40 mouse cellular contexts compared by ENCODE assay signal in the genomic region with DNA sequence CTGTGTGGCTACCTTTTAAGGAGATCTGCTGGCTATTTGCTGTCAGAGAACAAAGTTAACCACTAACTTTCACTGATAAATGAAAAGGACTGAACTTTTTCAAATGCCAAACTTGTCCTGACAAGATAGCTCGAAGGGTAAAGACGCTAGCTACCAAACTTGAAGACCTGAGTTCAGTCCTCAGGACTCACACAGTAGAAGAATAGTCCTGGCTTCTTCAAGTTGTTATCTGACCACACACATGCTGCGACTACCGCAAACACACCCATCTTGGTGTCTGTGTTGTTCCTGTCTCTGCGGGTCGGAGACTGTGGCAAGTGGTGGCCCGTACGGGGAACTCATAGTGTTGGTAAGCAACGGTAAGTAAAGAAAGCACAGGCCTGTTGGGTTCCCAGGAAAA. TPM values are rescaled to one million over a fixed set of nuclear protein-coding genes. Genes with fewer than 3 reads are reported as not detected.
"Had no signal": no experiment of that assay in that cellular context is flagged by ENCODE, and none has a peak within 500 bp of the region (broad histone marks: within the 10 kb centered on the region; RNA-seq: fewer than 3 reads in every experiment).

No protein-coding gene starts in this region.

- H3K9me3 ChIP-seq: hindbrain, embryonic 15.5 days; limb, embryonic 15.5 days; liver, embryonic 13.5 days had no signal

- H3K27ac ChIP-seq: heart, adult 2 months; heart, embryonic 13.5 days; heart, embryonic 15.5 days; hindbrain, embryonic 13.5 days; hindbrain, embryonic 15.5 days; hindbrain, postnatal 0 days; limb, embryonic 13.5 days; limb, embryonic 15.5 days; liver, embryonic 13.5 days had no signal

- H3K36me3 ChIP-seq: heart, embryonic 13.5 days; heart, embryonic 15.5 days; hindbrain, embryonic 13.5 days; hindbrain, embryonic 15.5 days; limb, embryonic 13.5 days; limb, embryonic 15.5 days; liver, embryonic 13.5 days had no signal

- H3K4me2 ChIP-seq: heart, embryonic 11.5 days; heart, embryonic 13.5 days; heart, embryonic 15.5 days; hindbrain, embryonic 13.5 days; hindbrain, embryonic 15.5 days; limb, embryonic 13.5 days; limb, embryonic 15.5 days; liver, embryonic 13.5 days had no signal

- H3K4me3 ChIP-seq: heart, adult 2 months; heart, embryonic 13.5 days; heart, embryonic 15.5 days; hindbrain, embryonic 13.5 days; hindbrain, embryonic 15.5 days; limb, embryonic 13.5 days; limb, embryonic 15.5 days; liver, embryonic 13.5 days had no signal

- H3K4me1 ChIP-seq: heart, embryonic 13.5 days; heart, embryonic 15.5 days; hindbrain, embryonic 13.5 days; hindbrain, embryonic 15.5 days; limb, embryonic 13.5 days; limb, embryonic 15.5 days; liver, embryonic 13.5 days had no signal

- H3K9ac ChIP-seq: heart, embryonic 13.5 days; heart, embryonic 15.5 days; hindbrain, embryonic 13.5 days; hindbrain, embryonic 15.5 days; limb, embryonic 13.5 days; limb, embryonic 15.5 days; liver, embryonic 13.5 days had no signal

- ATAC-seq: hindbrain, postnatal 0 days; intestine, embryonic 16.5 days had no signal

- DNase-seq: gastrocnemius, postnatal 14 days; gastrocnemius, postnatal 36 days; heart, adult 11 months; heart, adult 2 months; heart, postnatal 14 days; heart, postnatal 36 days; kidney, adult 11 months; kidney, adult 8-10 months; kidney, postnatal 10 days; kidney, postnatal 36 days; layer of hippocampus, adult 9-11 months; layer of hippocampus, postnatal 36 days; left cerebral cortex, postnatal 4 days; liver, embryonic 13.5 days had no signal

- H3K27me3 ChIP-seq: heart, embryonic 13.5 days; heart, embryonic 15.5 days; hindbrain, embryonic 13.5 days; hindbrain, embryonic 15.5 days; limb, embryonic 13.5 days; limb, embryonic 15.5 days; liver, embryonic 13.5 days had no signal

RNA-seq across cellular contexts. Expression of a gene that starts 5.3 kb away (rescaled TPM):
- total RNA-seq: gastrocnemius, adult 18-20 months; gastrocnemius, adult 8-10 months; gastrocnemius, postnatal 14 days; heart, adult 2 months; heart, postnatal 14 days; heart, postnatal 36 days; hematopoietic stem cell, adult 5-6 weeks; hindbrain, postnatal 0 days; layer of hippocampus, adult 18-20 months; layer of hippocampus, adult 8-10 months; left cerebral cortex, adult 18-20 months; left cerebral cortex, postnatal 10 days; left cerebral cortex, postnatal 25 days; left cerebral cortex, postnatal 4 days had no signal
- polyA plus RNA-seq: gonadal fat pad, adult 2 months; heart, embryonic 11.5 days; heart, embryonic 13.5 days; heart, embryonic 15.5 days; heart, postnatal 0 days; hindbrain, embryonic 11.5 days; hindbrain, embryonic 13.5 days; hindbrain, embryonic 15.5 days; hindbrain, postnatal 0 days; intestine, embryonic 14.5 days; intestine, embryonic 16.5 days; limb, embryonic 11.5 days; limb, embryonic 13.5 days; limb, embryonic 15.5 days; liver, embryonic 13.5 days had no signal

RNA-seq across cellular contexts. Expression of a gene that starts 44.7 kb away (rescaled TPM):
- total RNA-seq: gastrocnemius, adult 18-20 months; gastrocnemius, adult 8-10 months; gastrocnemius, postnatal 14 days; gastrocnemius, postnatal 36 days; heart, adult 2 months; heart, postnatal 14 days; heart, postnatal 36 days; hematopoietic stem cell, adult 5-6 weeks; hindbrain, postnatal 0 days; layer of hippocampus, adult 18-20 months; layer of hippocampus, adult 8-10 months; layer of hippocampus, postnatal 14 days; layer of hippocampus, postnatal 36 days; left cerebral cortex, adult 18-20 months; left cerebral cortex, adult 8-10 months; left cerebral cortex, postnatal 10 days; left cerebral cortex, postnatal 25 days; left cerebral cortex, postnatal 4 days had no signal
- polyA plus RNA-seq: heart, adult 2 months; heart, embryonic 11.5 days; heart, embryonic 15.5 days; heart, postnatal 0 days; hindbrain, embryonic 11.5 days; hindbrain, embryonic 13.5 days; hindbrain, embryonic 15.5 days; hindbrain, postnatal 0 days; intestine, embryonic 14.5 days; intestine, embryonic 16.5 days; kidney, embryonic 16.5 days; large intestine, adult 2 months; limb, embryonic 11.5 days; limb, embryonic 13.5 days; limb, embryonic 15.5 days; liver, embryonic 13.5 days had no signal

RNA-seq across cellular contexts. Expression of a gene that starts 46.7 kb away (rescaled TPM):
- total RNA-seq: hematopoietic stem cell, adult 5-6 weeks had no signal
